Mouse (Mus musculus): ENCODE results near the gene Pak6.

DNA sequence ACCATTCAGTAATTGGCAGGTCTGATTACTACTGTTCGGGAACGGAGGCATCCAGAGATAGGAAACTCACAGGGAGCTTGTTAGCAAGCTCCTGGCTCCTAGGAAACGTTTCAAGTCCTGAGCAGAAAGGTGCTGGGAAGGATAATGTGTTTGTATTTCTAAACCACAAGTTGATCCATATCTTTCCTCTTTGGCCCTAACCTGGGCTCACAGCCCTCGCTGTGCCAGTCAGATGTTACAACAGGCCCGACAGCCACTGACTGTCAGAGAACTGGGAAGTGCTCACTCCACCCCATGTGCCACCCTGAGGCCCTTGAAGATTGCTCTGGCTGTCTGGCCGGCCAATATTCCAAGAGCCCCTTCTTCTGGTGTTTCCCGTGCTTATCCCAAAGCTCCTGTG lies 11.4 kb downstream of the Pak6 start:
- TF ChIP-seq CTCF (IDR thresholded peaks at IDR 0.05; ENCODE audit: control insufficient read depth, insufficient read depth, low read length): no peak
- no peak for TF ChIP-seq POLR2A (IDR thresholded peaks at IDR 0.05; ENCODE audit: borderline replicate concordance, control insufficient read depth, low read depth, low read length)
